Comparison of ENCODE assay signal across 9 mouse cellular contexts in genomic region chr7:64451441-64451840, GRCm38 (mm10). TPM values are rescaled to one million over a fixed set of nuclear protein-coding genes. Genes with fewer than 3 reads are reported as not detected.
DNase-seq lines count a peak whose midpoint lies in the region; ATAC-seq lines count a peak whose summit lies in the region.
"Had no signal": no experiment of that assay in that cellular context is flagged by ENCODE, and none has a peak within 500 bp of the region (broad histone marks: within the 10 kb centered on the region; RNA-seq: fewer than 3 reads in every experiment).

No protein-coding gene starts in this region.

- H3K4me2 ChIP-seq in hindbrain, embryonic 13.5 days: no peak overlapping the region
- no peak overlapping the region for H3K4me2 ChIP-seq in liver, embryonic 12.5 days

- no peaks in the 10 kb centered on the region for H3K9me3 ChIP-seq in hindbrain, embryonic 13.5 days
- no peaks in the 10 kb centered on the region for H3K9me3 ChIP-seq in liver, embryonic 12.5 days (replicated peaks)

- ATAC-seq in hindbrain, embryonic 13.5 days (ENCODE audit: low FRiP score): peak; percentile 82
- no peak for ATAC-seq in CD4-positive, CD25-positive, alpha-beta regulatory T cell, adult 4 months
- no peak for ATAC-seq in liver, embryonic 12.5 days
- no peak for ATAC-seq in erythroblast, adult 5-6 weeks (replicated peaks; ENCODE audit: low FRiP score, poor library complexity, severe bottlenecking)

- no peak overlapping the region for H3K4me3 ChIP-seq in hindbrain, embryonic 13.5 days
- no peak overlapping the region for H3K4me3 ChIP-seq in liver, embryonic 12.5 days
- H3K4me3 ChIP-seq: erythroblast, embryonic 14.5 days had no signal

- peak overlapping the region; percentile 27; the same call in 1 of the 2 replicates for H3K27ac ChIP-seq in hindbrain, embryonic 13.5 days
- no peak overlapping the region for H3K27ac ChIP-seq in liver, embryonic 12.5 days

- peaks cover 14% of the 10 kb centered on the region; the same call in 1 of the 2 replicates for H3K4me1 ChIP-seq in hindbrain, embryonic 13.5 days (replicated peaks)
- H3K4me1 ChIP-seq in liver, embryonic 12.5 days: no peaks in the 10 kb centered on the region

- peak; percentile 23 for DNase-seq in embryo, embryonic 10 days (ENCODE audit: low spot score)
- DNase-seq in left cerebral cortex, postnatal 4 days: peak; percentile 92
- DNase-seq in right cerebral cortex, postnatal 25 days: peak; percentile 52

- 14% methylated on average over 4 of the region's 4 CpGs for WGBS in hindbrain, embryonic 13.5 days
- 57% methylated on average over 4 of the region's 4 CpGs for WGBS in liver, embryonic 12.5 days (ENCODE audit: insufficient replicate concordance)

- H3K9ac ChIP-seq in hindbrain, embryonic 13.5 days: no peak overlapping the region
- H3K9ac ChIP-seq in liver, embryonic 12.5 days: no peak overlapping the region

- no peaks in the 10 kb centered on the region for H3K36me3 ChIP-seq in hindbrain, embryonic 13.5 days
- H3K36me3 ChIP-seq in liver, embryonic 12.5 days: no peaks in the 10 kb centered on the region

- no peaks in the 10 kb centered on the region for H3K27me3 ChIP-seq in hindbrain, embryonic 13.5 days
- no peaks in the 10 kb centered on the region for H3K27me3 ChIP-seq in liver, embryonic 12.5 days (replicated peaks)

- intact Hi-C loops in left cerebral cortex, postnatal 4 days (cut with DNase I): no loop called here

RNA-seq across cellular contexts. Expression of gene Apba2, which starts 50.1 kb away (rescaled TPM):
- polyA plus RNA-seq in hindbrain, embryonic 13.5 days (2015; fragmentation: Nextera tagmentation; extraction: Ambion mirVana): 152 and 154 TPM in 2 replicates
- 100 to 1,000 TPM; 204 to 211 TPM for total RNA-seq in left cerebral cortex, postnatal 4 days (2021)
- not detected for polyA plus RNA-seq in CD4-positive, CD25-positive, alpha-beta regulatory T cell, adult 4 months (2017; shearing (Covaris generic))
- polyA plus RNA-seq in liver, embryonic 12.5 days (2016; fragmentation: Nextera tagmentation; extraction: Ambion mirVana): 0.12 and 0.18 TPM in 2 replicates
- total RNA-seq in erythroblast, adult 5-6 weeks (2015; ENCODE audit: low replicate concordance): not detected in 2 replicates
- total RNA-seq in erythroblast, adult 5-6 weeks (2017; ENCODE audit: low replicate concordance): not detected in 2 replicates
- total RNA-seq: neutrophil, adult 5-6 weeks had no signal
- polyA plus RNA-seq: erythroblast, embryonic 14.5 days had no signal

RNA-seq across cellular contexts. Expression of gene Mcee, which starts 59.0 kb away (rescaled TPM):
- polyA plus RNA-seq in hindbrain, embryonic 13.5 days (2015; fragmentation: Nextera tagmentation; extraction: Ambion mirVana): 41.8 and 53.3 TPM in 2 replicates
- 10 to 100 TPM; 21.4 to 25.6 TPM for total RNA-seq in left cerebral cortex, postnatal 4 days (2021)
- polyA plus RNA-seq in CD4-positive, CD25-positive, alpha-beta regulatory T cell, adult 4 months (2017; shearing (Covaris generic)): 10 to 100 TPM; 15.6 to 23.5 TPM
- polyA plus RNA-seq in liver, embryonic 12.5 days (2016; fragmentation: Nextera tagmentation; extraction: Ambion mirVana): 37.1 and 43.1 TPM in 2 replicates
- total RNA-seq in erythroblast, adult 5-6 weeks (2015; ENCODE audit: low replicate concordance): 18.4 and 49.0 TPM in 2 replicates
- 32.8 and 38.4 TPM in 2 replicates for total RNA-seq in erythroblast, adult 5-6 weeks (2017; ENCODE audit: low replicate concordance)

RNA-seq across cellular contexts. Expression of gene Mphosph10, which starts 59.4 kb away (rescaled TPM):
- 27.9 and 28.8 TPM in 2 replicates for polyA plus RNA-seq in hindbrain, embryonic 13.5 days (2015; fragmentation: Nextera tagmentation; extraction: Ambion mirVana)
- total RNA-seq in left cerebral cortex, postnatal 4 days (2021): 10 to 100 TPM; 15.0 to 17.9 TPM
- polyA plus RNA-seq in CD4-positive, CD25-positive, alpha-beta regulatory T cell, adult 4 months (2017; shearing (Covaris generic)): 10 to 100 TPM; 53.8 to 64.5 TPM
- 48.4 and 50.0 TPM in 2 replicates for polyA plus RNA-seq in liver, embryonic 12.5 days (2016; fragmentation: Nextera tagmentation; extraction: Ambion mirVana)
- total RNA-seq in erythroblast, adult 5-6 weeks (2015; ENCODE audit: low replicate concordance): 22.1 and 23.2 TPM in 2 replicates
- 20.4 and 24.9 TPM in 2 replicates for total RNA-seq in erythroblast, adult 5-6 weeks (2017; ENCODE audit: low replicate concordance)

Comparison
In these comparisons a context has a peak if more than half of its experiments do, and no peak if none do; other contexts are left out.
1. DNase-seq: peak in every context shown above with its lines; median percentile 92 in left cerebral cortex, postnatal 4 days; 52 in right cerebral cortex, postnatal 25 days; 23 in embryo, embryonic 10 days.
2. RNA of gene Apba2, which starts 50.1 kb away (polyA plus RNA-seq): 152 to 154 TPM in hindbrain, embryonic 13.5 days; 0.12 to 0.18 TPM in liver, embryonic 12.5 days and not detected in CD4-positive, CD25-positive, alpha-beta regulatory T cell, adult 4 months; every median in the first group is over 100 times any median in the second.